Mouse (Mus musculus): ENCODE data around the gene Lrrc45. TPM values are rescaled to one million over a fixed set of nuclear protein-coding genes. Genes with fewer than 3 reads are reported as not detected.
"Not testable (repeated sequence)": the region's sequence is repeated elsewhere in the genome, so short reads cannot be mapped to it uniquely, and the experiment has no call there.

The Lrrc45 gene
- polyA plus RNA-seq, 1 experiment from 2014 or later, result 75.1 TPM

GRCm38 (mm10) chr11:120761811-120762671 is 48.3 kb downstream of the Lrrc45 start:
- H3K36me3 ChIP-seq, result no peaks in the 10 kb centered on the region
- H3K27ac ChIP-seq (replicated peaks), result no peak overlapping the region
- H3K4me3 ChIP-seq, result no peak overlapping the region
- no peak overlapping the region for H3K9ac ChIP-seq (replicated peaks)
- H3K9me3 ChIP-seq, result peaks cover 15% of the 10 kb centered on the region
- H3K4me1 ChIP-seq, result no peaks in the 10 kb centered on the region
- ATAC-seq (ENCODE audit: low FRiP score, low read depth), result no peak
- WGBS, result 73% methylated on average over 14 of the region's 14 CpGs
- H3K27me3 ChIP-seq, result peaks cover 20% of the 10 kb centered on the region
- no peak overlapping the region for H3K4me2 ChIP-seq (replicated peaks)

DNA sequence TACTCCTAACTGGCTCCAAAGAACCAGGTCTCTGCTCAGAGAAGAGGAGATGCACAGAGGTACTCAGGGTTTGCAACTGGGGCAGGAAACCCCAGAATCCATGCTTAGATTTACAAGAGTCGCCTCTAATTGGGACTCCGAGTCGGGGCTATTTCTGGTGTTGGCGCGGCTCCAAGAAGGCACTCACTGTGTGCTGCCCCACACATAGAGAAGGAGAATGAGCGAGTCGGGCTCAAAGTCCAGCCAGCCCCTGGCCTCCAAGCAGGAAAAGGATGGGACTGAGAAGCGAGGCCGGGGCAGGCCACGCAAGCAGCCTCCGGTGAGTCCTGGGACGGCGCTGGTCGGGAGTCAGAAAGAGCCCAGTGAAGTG is 48.9 kb downstream of the Lrrc45 start, which contains the start of gene Hmga1b:
Hmga1b (plus strand) TSS at position 123 of the 370 bp plus-strand sequence.
- 20% methylated on average over 14 of the region's 14 CpGs for WGBS
- not testable (repeated sequence) for H3K4me1 ChIP-seq; ATAC-seq (ENCODE audit: low FRiP score, low read depth)

GRCm38 (mm10) chr11:120763121-120763999 is 49.6 kb downstream of the Lrrc45 start:
- not testable (repeated sequence) for H3K4me3 ChIP-seq; H3K36me3 ChIP-seq; H3K4me1 ChIP-seq; H3K9ac ChIP-seq (replicated peaks); H3K27ac ChIP-seq (replicated peaks); H3K9me3 ChIP-seq; ATAC-seq (ENCODE audit: low FRiP score, low read depth)
- peak overlapping the region; percentile 26; the same call in 1 of the 2 replicates for H3K4me2 ChIP-seq (replicated peaks)
- H3K27me3 ChIP-seq, result peaks cover 20% of the 10 kb centered on the region
- 8% methylated on average over 4 of the region's 23 CpGs for WGBS

More for the DNA sequence above, 48.9 kb downstream of the Lrrc45 start, which contains the start of gene Hmga1b:
- Histone ChIP-seq H3K9me3 (peaks cover 13% of the 10 kb centered on the region), H3K4me2 (replicated peaks) (peak within 1 kb of the TSS; percentile 26; the same call in 1 of the 2 replicates), H3K27me3 (peaks cover 20% of the 10 kb centered on the region)
- not testable (repeated sequence) for H3K4me3 ChIP-seq; H3K9ac ChIP-seq (replicated peaks); H3K27ac ChIP-seq (replicated peaks); H3K36me3 ChIP-seq

DNA sequence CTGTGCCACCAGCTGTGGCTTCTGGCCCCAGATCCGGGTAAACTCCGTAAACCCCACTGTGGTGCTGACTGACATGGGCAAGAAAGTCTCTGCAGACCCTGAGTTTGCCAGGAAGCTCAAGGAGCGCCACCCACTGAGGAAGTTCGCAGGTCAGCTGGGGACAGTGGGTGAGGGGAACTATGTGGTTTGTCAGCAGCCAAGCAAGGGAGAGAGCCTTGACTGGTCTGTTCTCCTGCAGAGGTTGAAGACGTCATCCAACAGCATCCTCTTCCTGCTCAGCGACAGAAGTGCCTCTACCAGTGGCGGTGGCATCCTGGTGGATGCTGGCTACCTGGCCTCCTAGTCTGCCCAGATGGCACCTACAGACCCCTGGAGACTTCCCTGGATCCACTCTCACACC is 53.3 kb downstream of the Lrrc45 start:
- not testable (repeated sequence) for H3K4me1 ChIP-seq; H3K36me3 ChIP-seq; H3K9ac ChIP-seq (replicated peaks); ATAC-seq (ENCODE audit: low FRiP score, low read depth); H3K4me2 ChIP-seq (replicated peaks); H3K27ac ChIP-seq (replicated peaks); H3K4me3 ChIP-seq; H3K9me3 ChIP-seq
- 82% methylated on average over 5 of the region's 7 CpGs for WGBS
- H3K27me3 ChIP-seq, result peaks cover 15% of the 10 kb centered on the region

DNA sequence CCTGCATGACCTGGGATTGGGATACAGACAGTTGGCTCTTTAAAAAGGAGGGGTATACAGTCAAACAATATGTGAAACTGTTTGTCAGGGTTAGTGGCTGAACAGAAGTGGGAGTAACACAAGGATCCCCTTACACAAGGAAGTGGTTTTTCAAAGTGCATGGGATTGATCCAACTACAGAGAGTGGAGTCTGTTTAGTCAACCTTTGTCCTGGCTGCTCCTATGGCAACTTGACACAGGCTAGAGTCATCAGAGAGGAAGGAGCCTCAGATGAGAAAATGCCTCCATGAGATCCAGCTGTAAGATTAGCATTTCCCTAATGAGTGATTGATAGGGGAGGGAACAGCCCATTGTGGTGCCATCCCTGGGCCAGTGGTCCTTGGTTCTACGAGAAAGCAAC is 54.5 kb downstream of the Lrrc45 start:
- Histone ChIP-seq H3K9me3 (no peaks in the 10 kb centered on the region), H3K9ac (replicated peaks) (no peak overlapping the region), H3K4me3 (no peak overlapping the region), H3K4me2 (replicated peaks) (no peak overlapping the region), H3K27ac (replicated peaks) (no peak overlapping the region), H3K36me3 (no peaks in the 10 kb centered on the region), H3K27me3 (peaks cover 5% of the 10 kb centered on the region), H3K4me1 (no peaks in the 10 kb centered on the region)
- ATAC-seq (ENCODE audit: low FRiP score, low read depth), result no peak
- 63% methylated on average over 1 of the region's 1 CpGs for WGBS

Other genes with a start within 250 kb of the Lrrc45 start
- 56.4 and 58.8 TPM in 2 replicates for gene Arl16, start 246.3 kb upstream of the Lrrc45 start, polyA plus RNA-seq (2016; fragmentation: Nextera tagmentation; extraction: Ambion mirVana)
- 112 and 118 TPM in 2 replicates for gene Mrpl12, start 229.3 kb upstream of the Lrrc45 start, polyA plus RNA-seq (2016; fragmentation: Nextera tagmentation; extraction: Ambion mirVana)
- 37.7 and 38.8 TPM in 2 replicates for gene Slc25a10, start 222.1 kb upstream of the Lrrc45 start, polyA plus RNA-seq (2016; fragmentation: Nextera tagmentation; extraction: Ambion mirVana)
- gene Gcgr, start 183.2 kb upstream of the Lrrc45 start, polyA plus RNA-seq (2016; fragmentation: Nextera tagmentation; extraction: Ambion mirVana), result 0.18 and 0.29 TPM in 2 replicates
- 212 and 232 TPM in 2 replicates for gene Mcrip1, start 164.2 kb upstream of the Lrrc45 start, polyA plus RNA-seq (2016; fragmentation: Nextera tagmentation; extraction: Ambion mirVana)
- not detected in 2 replicates for gene Ppp1r27, start 162.8 kb upstream of the Lrrc45 start, polyA plus RNA-seq (2016; fragmentation: Nextera tagmentation; extraction: Ambion mirVana)
- gene P4hb, start 140.7 kb upstream of the Lrrc45 start, polyA plus RNA-seq (2016; fragmentation: Nextera tagmentation; extraction: Ambion mirVana), result 384 and 418 TPM in 2 replicates
- gene Arhgdia, start 132.3 kb upstream of the Lrrc45 start, polyA plus RNA-seq (2016; fragmentation: Nextera tagmentation; extraction: Ambion mirVana), result 504 and 557 TPM in 2 replicates
- gene Alyref, start 115.6 kb upstream of the Lrrc45 start, polyA plus RNA-seq (2016; fragmentation: Nextera tagmentation; extraction: Ambion mirVana), result 652 and 655 TPM in 2 replicates
- 165 and 182 TPM in 2 replicates for gene Anapc11, start 115.5 kb upstream of the Lrrc45 start, polyA plus RNA-seq (2016; fragmentation: Nextera tagmentation; extraction: Ambion mirVana)
- gene Npb, start 105.4 kb upstream of the Lrrc45 start, polyA plus RNA-seq (2016; fragmentation: Nextera tagmentation; extraction: Ambion mirVana), result 0.98 TPM in 1 of 2 replicates, not detected in the other
- 148 and 157 TPM in 2 replicates for gene Pcyt2, start 96.0 kb upstream of the Lrrc45 start, polyA plus RNA-seq (2016; fragmentation: Nextera tagmentation; extraction: Ambion mirVana)
- gene Sirt7, start 88.7 kb upstream of the Lrrc45 start, polyA plus RNA-seq (2016; fragmentation: Nextera tagmentation; extraction: Ambion mirVana), result 40.4 and 48.2 TPM in 2 replicates
- gene Mafg, start 80.3 kb upstream of the Lrrc45 start, polyA plus RNA-seq (2016; fragmentation: Nextera tagmentation; extraction: Ambion mirVana), result 33.3 and 36.8 TPM in 2 replicates
- gene Pycr1, start 70.2 kb upstream of the Lrrc45 start, polyA plus RNA-seq (2016; fragmentation: Nextera tagmentation; extraction: Ambion mirVana), result 31.6 and 34.1 TPM in 2 replicates
- 0.99 TPM in 1 of 2 replicates, not detected in the other for gene Myadml2, start 65.8 kb upstream of the Lrrc45 start, polyA plus RNA-seq (2016; fragmentation: Nextera tagmentation; extraction: Ambion mirVana)
- gene Notum, start 52.8 kb upstream of the Lrrc45 start, polyA plus RNA-seq (2016; fragmentation: Nextera tagmentation; extraction: Ambion mirVana), result 0.58 and 0.87 TPM in 2 replicates
- gene Aspscr1, start 41.0 kb upstream of the Lrrc45 start, polyA plus RNA-seq (2016; fragmentation: Nextera tagmentation; extraction: Ambion mirVana), result 149 and 154 TPM in 2 replicates
- gene Cenpx, start 187 bp upstream of the Lrrc45 start, polyA plus RNA-seq (2016; fragmentation: Nextera tagmentation; extraction: Ambion mirVana), result 120 and 121 TPM in 2 replicates
- 70.5 and 74.2 TPM in 2 replicates for gene Rac3, start 7.5 kb downstream of the Lrrc45 start, polyA plus RNA-seq (2016; fragmentation: Nextera tagmentation; extraction: Ambion mirVana)
- gene Dcxr, start 13.4 kb downstream of the Lrrc45 start, polyA plus RNA-seq (2016; fragmentation: Nextera tagmentation; extraction: Ambion mirVana), result 11.8 and 14.6 TPM in 2 replicates
- gene Cbr2, start 18.2 kb downstream of the Lrrc45 start, polyA plus RNA-seq (2016; fragmentation: Nextera tagmentation; extraction: Ambion mirVana), result 2.0 and 2.3 TPM in 2 replicates
- 5.4 and 6.8 TPM in 2 replicates for gene Hmga1b, start 48.9 kb downstream of the Lrrc45 start, polyA plus RNA-seq (2016; fragmentation: Nextera tagmentation; extraction: Ambion mirVana)
- 63.4 and 66.4 TPM in 2 replicates for gene Rfng, start 70.3 kb downstream of the Lrrc45 start, polyA plus RNA-seq (2016; fragmentation: Nextera tagmentation; extraction: Ambion mirVana)
- gene Gps1, start 70.3 kb downstream of the Lrrc45 start, polyA plus RNA-seq (2016; fragmentation: Nextera tagmentation; extraction: Ambion mirVana), result 235 and 248 TPM in 2 replicates
- 64.2 and 67.6 TPM in 2 replicates for gene Dus1l, start 82.5 kb downstream of the Lrrc45 start, polyA plus RNA-seq (2016; fragmentation: Nextera tagmentation; extraction: Ambion mirVana)
- 139 and 140 TPM in 2 replicates for gene Fasn, start 110.6 kb downstream of the Lrrc45 start, polyA plus RNA-seq (2016; fragmentation: Nextera tagmentation; extraction: Ambion mirVana)
- gene Ccdc57, start 218.9 kb downstream of the Lrrc45 start, polyA plus RNA-seq (2016; fragmentation: Nextera tagmentation; extraction: Ambion mirVana), result 5.9 and 6.3 TPM in 2 replicates
- gene Slc16a3, start 234.6 kb downstream of the Lrrc45 start, polyA plus RNA-seq (2016; fragmentation: Nextera tagmentation; extraction: Ambion mirVana), result 27.1 and 29.4 TPM in 2 replicates